Mouse (Mus musculus) limb, embryonic 11.5 days (tissue): ENCODE measurements around the gene Tssc4. TPM values are rescaled to one million over a fixed set of nuclear protein-coding genes. Genes with fewer than 3 reads are reported as not detected.
A peak's percentile ranks its signal among the peaks of the same experiment; 100 is the strongest.

Experiments used
- ATAC-seq: fragments of 200-750 bp; cut with Nextera tagmentation; 2 replicates; pipeline ENCODE4 v1.8.0; 2017; ENCODE audit warnings: low read depth; ENCODE audit not compliant: insufficient number of reproducible peaks, low FRiP score, low TSS enrichment
- DNase-seq: peaks from one replicate; pipeline ENCODE4 v3.0.0-alpha.2; 2015; ENCODE audit warnings: low spot score
- H3K27ac ChIP-seq: fragments of 300-500 bp; sonication (generic); replicated peaks from 2 replicates; pipeline ENCODE4 v1.5.1; 2014; ENCODE audit warnings: low read depth, mild to moderate bottlenecking, low read length
- H3K27me3 ChIP-seq: fragments of 300-500 bp; sonication (generic); 2 replicates; pipeline ENCODE4 v1.6.1; 2014; ENCODE audit warnings: mild to moderate bottlenecking, low read length, mixed read lengths; ENCODE audit not compliant: control insufficient read depth, insufficient read depth
- H3K36me3 ChIP-seq: fragments of 300-500 bp; sonication (generic); 2 replicates; pipeline ENCODE4 v1.6.1; 2014; ENCODE audit warnings: mild to moderate bottlenecking, low read length, moderate library complexity, mixed read lengths; ENCODE audit not compliant: control insufficient read depth, insufficient read depth
- H3K4me1 ChIP-seq: fragments of 300-500 bp; sonication (generic); 2 replicates; pipeline ENCODE4 v1.6.1; 2014; ENCODE audit warnings: low read length, mixed read lengths; ENCODE audit not compliant: control insufficient read depth, insufficient read depth
- H3K4me2 ChIP-seq: fragments of 300-500 bp; sonication (generic); 2 replicates; pipeline ENCODE4 v1.6.1; 2014; ENCODE audit warnings: low read depth, mild to moderate bottlenecking, moderate library complexity; ENCODE audit not compliant: severe bottlenecking
- H3K4me3 ChIP-seq: fragments of 300-500 bp; sonication (generic); 2 replicates; pipeline ENCODE4 v1.5.1; 2014; ENCODE audit warnings: low read depth, low read length
- H3K9ac ChIP-seq: fragments of 300-500 bp; sonication (generic); 2 replicates; pipeline ENCODE4 v1.6.1; 2014; ENCODE audit warnings: mild to moderate bottlenecking, low read length
- H3K9me3 ChIP-seq: fragments of 300-500 bp; sonication (generic); 2 replicates; pipeline ENCODE4 v1.6.1; 2016; ENCODE audit warnings: low read length; ENCODE audit not compliant: control insufficient read depth
- WGBS: fragments of 180-500 bp; shearing (Covaris S2); extraction: QIAGEN DNeasy Blood & Tissue Kit; methylation state at CpG from one replicate; pipeline ENCODE4 v1.1.7; 2014; 5-methylcytosine and 5-hydroxymethylcytosine counted together
- polyA plus RNA-seq: library from polyadenylated mRNA; unstranded; fragments of >200 nt; fragmentation: Nextera tagmentation; extraction: Ambion mirVana; gene quantifications from 2 replicates; pipeline ENCODE4 v1.2.1, GENCODE M21; 2014

Tssc4 gene
- polyA plus RNA-seq, 1 experiment from 2014 or later = 82.1 TPM

DNA sequence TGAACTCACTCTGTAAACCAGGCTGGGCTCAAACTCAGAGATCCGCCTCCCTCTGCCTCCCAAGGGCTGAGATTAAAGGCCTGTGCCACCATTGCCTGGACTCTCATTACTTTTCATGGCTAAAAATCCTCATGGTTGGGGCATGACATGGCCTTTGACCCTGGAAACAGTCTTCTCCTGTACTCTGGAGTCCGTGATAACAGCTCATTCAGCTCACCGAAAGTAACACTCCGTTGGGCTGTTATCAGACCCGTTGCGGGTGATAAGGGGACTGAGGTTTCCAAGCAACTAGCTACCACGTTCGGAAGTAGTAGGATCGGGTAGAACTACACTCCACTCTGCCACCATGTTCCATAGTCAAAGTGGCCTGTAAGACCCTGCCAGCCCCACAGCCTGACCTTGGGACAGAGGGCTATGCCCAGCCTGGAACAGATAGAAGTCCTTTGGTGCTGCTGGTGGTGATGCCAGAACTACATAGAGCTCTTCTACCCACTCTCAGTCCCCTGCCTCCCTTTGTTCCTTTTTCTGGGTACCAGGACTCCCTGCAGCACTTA lies 11.3 kb upstream of the Tssc4 start:
- H3K4me1 ChIP-seq = peaks cover 24% of the 10 kb centered on the region
- ATAC-seq = no peak
- no peaks in the 10 kb centered on the region for H3K9me3 ChIP-seq
- H3K27me3 ChIP-seq = no peaks in the 10 kb centered on the region
- H3K36me3 ChIP-seq = peaks cover 6% of the 10 kb centered on the region; the same call in 1 of the 2 replicates
- no peak overlapping the region for H3K9ac ChIP-seq
- H3K27ac ChIP-seq = peak overlapping the region; percentile 36; the same call in 1 of the 2 replicates
- H3K4me3 ChIP-seq = no peak overlapping the region
- WGBS = 87% methylated on average over 9 of the region's 9 CpGs
- H3K4me2 ChIP-seq = no peak overlapping the region
- DNase-seq = no peak

- DNase-seq (no peak), ATAC-seq (no peak)
- H3K4me3 ChIP-seq = no peak overlapping the region
- no peak overlapping the region for H3K9ac ChIP-seq
- H3K27ac ChIP-seq = no peak overlapping the region
- H3K36me3 ChIP-seq = peaks cover 9% of the 10 kb centered on the region; the same call in 1 of the 2 replicates
- WGBS = 82% methylated on average over 5 of the region's 5 CpGs
- no peaks in the 10 kb centered on the region for H3K9me3 ChIP-seq
- no peaks in the 10 kb centered on the region for H3K27me3 ChIP-seq
- H3K4me1 ChIP-seq = peaks cover 24% of the 10 kb centered on the region
- H3K4me2 ChIP-seq = no peak overlapping the region
These were observed 10.8 kb upstream of the Tssc4 start for GRCm38 (mm10) chr7:143058221-143058697.

DNA sequence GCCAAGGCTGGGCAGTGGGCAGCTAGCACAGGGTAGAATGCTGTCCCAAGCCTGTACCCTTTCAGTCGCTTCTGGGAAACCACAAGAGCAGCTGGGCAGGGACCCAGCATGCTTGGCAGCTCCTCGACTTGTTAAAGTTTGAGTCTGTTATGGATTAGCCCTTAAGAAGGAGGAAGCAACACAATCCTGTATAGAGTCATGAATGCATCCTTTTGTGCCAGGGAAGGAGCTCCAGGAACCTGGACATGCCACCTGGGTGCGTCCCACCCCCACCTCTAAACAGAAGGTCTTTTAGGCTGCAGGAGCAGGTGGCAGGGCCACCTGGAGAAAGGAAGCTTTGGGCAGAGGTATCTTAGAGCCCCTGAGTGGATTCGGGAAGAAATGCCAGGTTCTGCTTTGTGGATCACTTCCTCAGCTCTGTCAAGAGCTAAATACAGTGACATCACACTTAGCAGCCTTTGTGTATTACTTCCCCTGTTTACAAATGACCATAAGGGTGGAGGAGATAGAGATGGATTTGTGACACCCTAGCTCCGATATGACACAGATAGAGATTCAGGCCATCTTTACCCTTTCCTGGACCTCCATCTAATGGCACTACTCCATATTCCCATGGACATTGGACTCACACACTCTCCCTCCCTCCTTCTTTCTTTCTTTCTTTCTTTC lies 9.7 kb upstream of the Tssc4 start:
- no peak for DNase-seq
- Histone ChIP-seq H3K36me3 (peaks cover 19% of the 10 kb centered on the region), H3K27ac (no peak overlapping the region), H3K4me1 (peaks cover 17% of the 10 kb centered on the region), H3K9ac (no peak overlapping the region), H3K9me3 (no peaks in the 10 kb centered on the region), H3K27me3 (no peaks in the 10 kb centered on the region), H3K4me2 (no peak overlapping the region), H3K4me3 (no peak overlapping the region)
- no peak for ATAC-seq
- WGBS = 80% methylated on average over 5 of the region's 5 CpGs

DNA sequence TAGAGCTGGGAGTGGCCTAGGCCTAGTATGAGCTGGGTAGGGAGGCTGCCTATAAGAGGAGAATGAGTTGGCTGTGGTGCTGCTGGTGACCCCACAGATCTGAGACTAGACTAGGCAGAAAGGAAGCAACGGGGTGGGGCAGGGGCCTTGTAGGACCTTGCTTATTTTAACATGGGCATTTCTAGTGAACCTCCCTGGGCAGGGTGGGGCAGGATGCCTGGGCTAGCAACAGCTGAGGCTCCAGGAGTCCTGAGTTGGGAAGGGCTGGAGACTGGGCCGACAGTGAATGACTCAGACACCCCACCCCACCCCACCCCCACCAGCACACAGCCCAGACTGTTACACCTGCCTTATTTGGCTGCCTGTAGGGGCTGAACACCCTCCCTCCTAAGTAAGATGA lies 6.3 kb upstream of the Tssc4 start:
- Histone ChIP-seq H3K4me1 (peaks cover 2% of the 10 kb centered on the region; the same call in 1 of the 2 replicates), H3K36me3 (peaks cover 38% of the 10 kb centered on the region), H3K9ac (no peak overlapping the region), H3K27ac (no peak overlapping the region), H3K4me2 (no peak overlapping the region), H3K4me3 (no peak overlapping the region), H3K27me3 (no peaks in the 10 kb centered on the region), H3K9me3 (no peaks in the 10 kb centered on the region)
- 72% methylated on average over 2 of the region's 2 CpGs for WGBS
- ATAC-seq (no peak), DNase-seq (no peak)

DNA sequence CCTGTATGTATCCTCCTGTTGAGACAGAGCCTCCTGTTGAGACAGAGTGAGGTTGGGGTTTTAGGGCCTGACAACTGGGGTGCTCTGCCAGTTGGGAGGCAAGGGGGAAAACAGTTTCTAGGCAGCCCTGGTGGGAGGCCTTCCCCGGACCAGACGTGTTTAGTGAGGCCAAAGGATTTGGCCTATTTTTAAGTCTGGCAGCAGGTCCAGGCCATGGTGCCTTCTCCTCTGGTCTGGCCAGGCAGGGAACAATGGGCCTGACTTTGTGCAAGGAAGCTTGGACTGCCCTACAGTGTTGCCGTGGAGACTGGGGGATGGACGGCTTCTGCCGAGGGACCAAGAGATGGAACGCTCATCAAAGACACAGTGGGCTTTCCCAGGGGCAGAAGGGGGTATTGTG lies 4.8 kb upstream of the Tssc4 start:
- Histone ChIP-seq H3K9me3 (no peaks in the 10 kb centered on the region), H3K27ac (no peak overlapping the region), H3K36me3 (peaks cover 38% of the 10 kb centered on the region), H3K4me1 (peaks cover 9% of the 10 kb centered on the region), H3K9ac (no peak overlapping the region), H3K27me3 (no peaks in the 10 kb centered on the region), H3K4me2 (no peak overlapping the region), H3K4me3 (no peak overlapping the region)
- ATAC-seq (no peak), DNase-seq (no peak)
- WGBS = 92% methylated on average over 6 of the region's 6 CpGs

DNA sequence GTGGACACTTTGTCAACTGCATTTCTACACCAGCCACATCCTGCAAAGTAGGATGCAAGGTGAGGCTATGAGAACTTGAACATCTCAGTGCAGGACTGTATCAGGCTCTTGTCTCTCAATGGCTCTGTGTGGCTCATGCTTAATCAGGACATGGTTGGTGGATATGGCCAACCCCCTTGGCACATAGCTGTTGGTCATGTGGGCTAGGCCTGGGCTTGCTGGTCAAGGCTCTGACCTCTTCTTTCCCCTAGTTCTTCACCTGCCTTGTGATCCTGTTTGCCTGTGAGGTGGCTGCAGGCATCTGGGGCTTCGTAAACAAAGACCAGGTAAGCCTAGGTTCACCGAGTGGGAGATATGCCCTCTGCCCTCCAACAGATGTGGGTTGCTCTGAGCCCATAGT lies 3.4 kb upstream of the Tssc4 start:
- 93% methylated on average over 2 of the region's 2 CpGs for WGBS
- H3K27me3 ChIP-seq = no peaks in the 10 kb centered on the region
- peaks cover 32% of the 10 kb centered on the region for H3K36me3 ChIP-seq
- peaks cover 16% of the 10 kb centered on the region for H3K4me1 ChIP-seq
- DNase-seq (no peak), ATAC-seq (no peak)
- H3K4me3 ChIP-seq = no peak overlapping the region
- H3K27ac ChIP-seq = no peak overlapping the region
- no peak overlapping the region for H3K9ac ChIP-seq
- H3K9me3 ChIP-seq = no peaks in the 10 kb centered on the region
- no peak overlapping the region for H3K4me2 ChIP-seq

DNA sequence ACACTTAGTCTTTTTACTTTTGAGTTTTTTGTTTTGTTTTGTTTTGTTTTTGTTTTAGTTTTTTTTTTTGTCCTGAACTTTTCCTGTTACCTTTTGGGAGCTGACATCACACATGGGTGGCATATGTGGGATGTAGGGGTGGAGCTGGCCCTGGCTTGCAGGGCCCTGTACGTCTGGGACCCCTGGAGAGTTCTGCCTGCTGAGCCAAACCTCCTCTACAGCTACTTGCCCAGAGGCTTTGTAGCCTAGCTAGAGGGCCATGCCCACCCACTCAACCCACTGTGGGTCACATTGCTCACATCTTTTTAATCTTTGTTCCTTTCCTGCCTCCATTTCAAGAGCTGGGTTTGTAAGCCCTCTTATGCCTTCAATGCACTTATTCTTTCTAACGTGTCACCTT lies 1.6 kb upstream of the Tssc4 start:
- Histone ChIP-seq H3K27me3 (no peaks in the 10 kb centered on the region), H3K9me3 (no peaks in the 10 kb centered on the region), H3K4me2 (no peak overlapping the region), H3K4me3 (no peak overlapping the region), H3K27ac (no peak overlapping the region), H3K9ac (no peak overlapping the region), H3K4me1 (peaks cover 17% of the 10 kb centered on the region), H3K36me3 (peaks cover 34% of the 10 kb centered on the region)
- ATAC-seq = no peak
- no peak for DNase-seq
- 71% methylated on average over 2 of the region's 2 CpGs for WGBS

- DNase-seq = no peak
- Histone ChIP-seq H3K27me3 (no peaks in the 10 kb centered on the region), H3K9ac (no peak overlapping the region), H3K9me3 (no peaks in the 10 kb centered on the region), H3K4me2 (no peak overlapping the region; the same call in 1 of the 2 replicates), H3K4me1 (peaks cover 17% of the 10 kb centered on the region), H3K27ac (no peak overlapping the region), H3K4me3 (no peak overlapping the region), H3K36me3 (peaks cover 34% of the 10 kb centered on the region)
- ATAC-seq = no peak
- WGBS = 91% methylated on average over 3 of the region's 3 CpGs
These were observed 1.2 kb upstream of the Tssc4 start for GRCm38 (mm10) chr7:143067897-143068296.
